Mouse (Mus musculus): Measurements from ENCODE around the gene Slc9a4.
"Not testable (repeated sequence)": the region's sequence is repeated elsewhere in the genome, so short reads cannot be mapped to it uniquely, and the experiment has no call there.

Gene Slc9a4

DNA sequence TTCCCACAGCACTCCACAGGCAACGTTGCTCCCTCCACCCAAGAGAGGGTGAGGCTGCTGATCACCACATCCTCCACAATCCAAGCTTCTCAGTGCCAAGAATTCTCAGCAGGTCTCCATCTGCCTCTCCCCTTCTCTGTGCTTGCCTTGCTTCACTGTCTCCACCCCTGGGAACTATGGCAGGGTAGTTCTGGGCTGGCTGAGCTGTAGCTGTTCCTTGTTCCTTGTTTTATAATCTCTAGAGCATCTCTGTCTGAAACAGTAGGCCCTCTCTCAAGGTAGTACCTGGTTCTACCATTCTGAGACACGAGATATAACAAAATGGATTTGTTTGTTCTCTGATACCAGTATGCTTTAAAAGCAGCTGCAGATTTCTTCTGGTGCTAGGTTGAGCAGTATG, 68.4 kb downstream of the Slc9a4 start:
- in situ Hi-C loops (cut with MboI, MseI): no loop called here

DNA sequence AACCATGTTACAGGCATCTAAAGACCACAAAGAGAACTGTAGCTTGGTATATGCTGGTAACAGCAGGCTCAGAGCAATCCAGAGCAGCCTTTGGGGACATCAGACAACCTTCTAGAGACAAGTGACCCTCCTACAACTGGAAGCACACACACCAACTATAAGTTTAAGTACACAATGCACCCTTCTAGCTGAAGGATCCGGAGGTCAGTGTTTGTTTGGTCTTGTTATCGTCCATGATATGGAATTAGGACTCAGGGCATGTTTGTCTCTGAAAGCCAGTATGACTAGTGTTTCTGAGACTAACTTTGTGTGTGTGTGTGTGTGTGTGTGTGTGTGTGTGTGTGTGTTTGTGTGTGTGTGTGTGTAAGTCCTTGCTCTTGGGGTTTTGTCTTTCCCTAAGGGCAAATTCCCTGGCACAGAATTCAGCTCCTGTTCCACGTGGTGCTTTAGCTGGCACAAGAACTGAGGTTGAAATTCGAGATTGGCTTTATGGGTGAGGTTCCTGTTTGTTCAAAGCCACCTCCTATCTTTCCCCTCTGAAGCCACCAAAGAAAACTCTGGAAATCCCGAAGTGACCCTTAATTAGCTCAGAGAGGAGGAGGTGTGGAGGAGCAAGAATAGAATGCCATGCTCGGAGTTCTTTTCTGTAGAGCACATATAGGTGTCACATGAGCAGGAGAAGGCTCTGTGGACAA, 71.1 kb downstream of the Slc9a4 start:
- in situ Hi-C loops (cut with MboI, MseI): loop anchor here (5.0 kb wide), 1 partner anchor 269 kb away; no protein-coding TSS in a partner anchor

DNA sequence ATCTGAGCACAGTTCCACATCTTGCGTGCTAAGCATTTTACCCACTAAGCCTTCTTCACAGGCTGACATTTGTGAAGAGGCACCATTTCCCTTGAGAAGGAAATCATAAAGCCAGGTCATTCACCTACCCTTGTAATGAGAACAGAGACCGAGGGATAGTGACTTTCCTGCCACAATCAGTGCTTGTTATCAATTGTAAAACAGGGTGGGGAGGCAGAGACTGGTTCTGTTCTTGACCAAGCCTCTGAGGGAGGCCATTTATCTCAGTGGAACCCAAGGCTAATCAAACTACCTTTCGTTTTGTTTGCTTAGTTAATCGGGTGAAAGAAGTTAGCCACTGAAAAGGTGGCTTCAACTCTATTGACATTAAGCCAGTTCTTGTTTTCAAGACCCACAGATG, 77.2 kb downstream of the Slc9a4 start:
- in situ Hi-C loops (cut with MboI, MseI): loop anchor here (5.0 kb wide), 1 partner anchor 85 kb away; no protein-coding TSS in a partner anchor

DNA sequence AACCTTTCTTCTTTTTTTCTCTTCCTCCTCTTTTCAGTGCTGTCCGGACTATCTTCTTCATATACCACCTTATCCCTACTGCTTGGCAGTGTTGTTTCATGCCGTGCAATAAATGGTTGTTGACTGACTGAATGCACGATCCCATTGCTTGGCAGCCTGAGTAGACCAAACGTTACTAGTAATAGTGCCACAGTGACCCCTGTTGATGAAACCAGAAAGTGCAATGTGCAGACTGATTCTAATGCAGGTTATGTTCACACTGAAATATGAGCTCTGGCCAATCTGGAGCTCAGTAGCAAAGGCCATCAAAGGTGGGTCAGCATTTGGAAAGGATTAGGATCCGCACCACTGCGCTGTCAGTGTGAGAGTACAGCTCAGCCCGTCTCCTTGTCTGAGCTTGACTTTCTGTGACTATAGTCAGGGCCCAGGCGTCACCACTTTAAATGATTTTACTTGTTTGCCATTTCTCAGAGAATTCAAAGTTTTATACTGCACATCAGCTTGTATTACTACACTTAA, 78.2 kb downstream of the Slc9a4 start:
- in situ Hi-C loops (cut with MboI, MseI): loop anchor here (5.0 kb wide), 1 partner anchor 86 kb away; no protein-coding TSS in a partner anchor

DNA sequence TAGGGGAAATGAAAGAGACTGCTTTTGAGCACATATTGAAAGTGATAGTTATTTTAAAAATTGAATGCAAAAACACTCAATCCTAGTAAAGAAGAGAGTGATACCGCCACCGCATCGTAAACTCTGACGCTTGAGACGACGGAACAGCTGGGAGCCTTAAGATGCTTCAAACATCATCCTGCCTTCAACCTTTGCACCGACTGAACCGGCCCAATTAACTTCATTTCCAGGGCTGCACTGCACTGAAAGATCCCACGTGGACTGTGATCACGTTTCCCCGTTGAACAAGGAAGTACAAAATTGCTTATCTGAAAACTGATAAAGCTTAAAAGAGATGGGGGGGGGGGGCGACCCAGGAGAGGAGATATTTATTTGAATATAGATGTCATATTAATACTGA, 79.1 kb downstream of the Slc9a4 start:
- in situ Hi-C loops (cut with MboI, MseI): loop anchor here (5.0 kb wide), 1 partner anchor 87 kb away; no protein-coding TSS in a partner anchor

DNA sequence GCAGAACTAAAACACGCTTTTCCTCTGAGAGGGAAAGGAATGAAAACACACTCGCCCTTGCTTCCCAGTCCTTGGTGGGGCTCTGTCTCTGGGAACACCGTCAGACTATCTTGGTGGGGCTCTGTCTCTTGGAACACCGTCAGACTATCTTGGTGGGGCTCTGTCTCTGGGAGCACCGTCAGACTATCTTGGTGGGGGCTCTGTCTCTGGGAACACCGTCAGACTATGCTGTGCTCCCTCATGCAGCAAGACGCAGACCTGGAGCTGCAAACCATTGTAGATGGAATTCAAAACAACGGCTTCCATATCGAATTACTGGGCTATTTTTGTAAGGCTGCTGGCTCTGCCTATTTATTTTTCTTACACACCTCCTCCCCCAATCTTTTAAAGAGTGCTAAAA, 79.6 kb downstream of the Slc9a4 start:
- in situ Hi-C loops (cut with MboI, MseI): loop anchor here (5.0 kb wide), 1 partner anchor 87 kb away; no protein-coding TSS in a partner anchor

DNA sequence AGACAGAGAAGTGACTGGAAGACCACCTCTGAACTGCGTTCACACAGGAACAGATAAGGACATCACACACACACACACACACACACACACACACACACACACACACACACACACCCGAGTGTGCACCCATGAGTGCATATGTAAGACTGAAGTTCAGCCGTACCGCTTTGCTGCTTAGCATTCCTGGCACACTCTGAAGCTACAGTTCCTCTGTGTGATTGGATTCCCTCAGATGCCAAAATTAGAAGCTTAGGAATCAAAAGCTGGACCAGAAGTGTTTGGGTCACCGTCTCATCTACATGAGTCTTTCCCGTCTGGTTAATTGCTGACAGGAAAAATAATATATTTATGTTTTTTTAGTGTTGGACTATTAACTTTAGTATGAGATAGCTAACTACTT, 81.0 kb downstream of the Slc9a4 start:
- in situ Hi-C loops (cut with MboI, MseI): no loop called here

DNA sequence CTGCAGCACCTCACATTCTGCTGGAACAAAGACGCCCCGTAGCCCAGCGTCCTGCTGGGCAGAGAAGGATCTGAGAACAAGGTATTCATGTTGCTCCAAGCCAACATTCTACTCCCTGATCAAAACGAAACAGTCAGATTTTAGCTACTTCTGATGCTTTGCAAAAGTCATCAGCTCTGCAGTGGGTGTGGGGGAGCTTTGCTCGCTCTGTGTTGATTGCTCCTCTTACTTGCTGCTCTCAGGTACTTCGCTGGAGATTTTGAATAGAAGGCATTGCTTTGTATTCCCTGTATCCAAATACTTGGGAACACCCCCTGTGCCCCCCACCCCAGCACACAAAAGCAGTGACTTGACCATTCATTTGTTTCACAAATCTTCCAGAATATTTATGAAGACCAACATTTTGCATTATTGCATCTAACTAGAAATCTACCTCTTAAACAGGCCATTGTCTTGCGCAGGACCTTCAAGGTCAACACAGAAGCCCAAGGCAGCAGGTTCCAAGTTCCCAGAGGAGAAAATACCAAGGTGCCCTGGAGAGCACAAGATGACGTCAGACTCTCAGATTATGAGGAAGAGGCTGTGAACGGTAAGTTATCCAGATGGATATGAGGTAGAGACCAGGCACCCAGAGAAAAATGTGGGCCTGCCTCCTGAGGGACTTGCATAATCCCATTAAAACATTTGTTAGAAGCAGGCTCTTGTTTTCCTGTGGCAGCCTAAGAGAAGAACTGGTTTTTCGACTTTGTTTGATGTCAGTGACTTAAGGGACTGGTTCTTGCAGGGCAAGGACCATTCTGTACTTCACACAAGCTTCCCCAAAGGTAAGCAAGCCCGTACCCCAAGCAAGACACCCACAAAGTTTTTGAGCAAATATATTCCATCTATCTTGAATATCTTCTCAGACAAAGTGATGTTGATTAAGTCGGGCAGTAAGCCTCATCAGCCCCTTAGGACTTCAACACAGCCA, 85.8 kb downstream of the Slc9a4 start:
- in situ Hi-C loops (cut with MboI, MseI): no loop called here

DNA sequence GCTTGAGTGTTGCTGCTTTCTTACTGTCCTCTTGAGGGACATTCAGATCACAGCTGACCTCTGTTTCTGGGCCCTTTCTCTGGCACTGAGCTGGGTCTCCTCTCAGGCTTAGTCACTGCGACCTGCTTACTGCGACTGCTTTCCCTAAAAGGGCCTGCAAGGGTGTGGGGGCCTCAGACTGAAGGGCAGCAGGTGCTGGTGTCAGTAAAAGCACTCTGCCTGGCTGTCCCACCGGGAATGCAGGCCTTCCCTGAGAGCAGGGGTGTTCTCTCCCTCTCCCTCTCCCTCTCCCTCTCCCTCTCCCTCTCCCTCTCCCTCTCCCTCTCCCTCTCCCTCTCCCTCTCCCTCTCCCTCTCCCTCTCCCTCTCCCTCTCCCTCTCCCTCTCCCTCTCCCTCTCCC, 87.6 kb downstream of the Slc9a4 start:
- in situ Hi-C loops (cut with MboI, MseI): not testable (repeated sequence)

DNA sequence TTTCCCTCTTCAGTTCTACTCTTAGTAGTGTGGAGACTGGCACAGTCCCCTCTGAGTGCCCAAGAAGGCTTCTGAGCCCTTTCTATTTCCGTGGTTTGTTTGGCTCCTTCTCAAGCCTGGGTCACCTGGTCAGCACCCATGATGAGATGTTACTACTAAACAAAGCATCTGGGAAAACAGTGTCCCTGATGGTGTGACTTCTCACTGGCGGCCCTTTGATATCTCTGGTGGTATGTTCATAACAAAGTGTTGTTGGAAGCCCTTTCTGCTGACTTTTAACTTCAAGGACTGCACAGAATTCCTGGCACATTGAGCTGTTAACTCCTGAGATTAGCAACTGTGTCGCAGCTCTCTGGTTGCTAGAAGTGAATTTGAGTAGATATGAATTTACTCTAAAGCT, 90.1 kb downstream of the Slc9a4 start:
- in situ Hi-C loops (cut with MboI, MseI): no loop called here

DNA sequence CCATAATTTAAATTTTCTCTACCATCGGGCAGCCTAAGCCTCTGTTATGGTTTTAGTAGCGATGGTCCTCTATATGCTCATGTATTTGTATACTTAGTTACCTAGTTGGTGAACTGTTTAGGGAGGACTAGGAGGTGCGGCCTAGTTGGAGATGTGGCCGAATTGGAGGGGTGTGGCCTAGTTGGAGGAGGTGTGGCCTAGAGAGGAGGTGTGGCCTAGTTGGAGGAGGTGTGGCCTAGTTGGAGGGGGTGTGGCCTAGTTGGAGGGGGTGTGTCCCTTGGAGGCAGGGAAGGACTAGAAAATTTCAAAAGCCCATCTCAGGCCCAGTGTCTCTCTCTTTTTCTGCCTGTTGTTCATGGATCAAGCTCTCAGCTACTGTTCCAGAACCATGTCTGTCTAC, 91.6 kb downstream of the Slc9a4 start:
- in situ Hi-C loops (cut with MboI, MseI): no loop called here

DNA sequence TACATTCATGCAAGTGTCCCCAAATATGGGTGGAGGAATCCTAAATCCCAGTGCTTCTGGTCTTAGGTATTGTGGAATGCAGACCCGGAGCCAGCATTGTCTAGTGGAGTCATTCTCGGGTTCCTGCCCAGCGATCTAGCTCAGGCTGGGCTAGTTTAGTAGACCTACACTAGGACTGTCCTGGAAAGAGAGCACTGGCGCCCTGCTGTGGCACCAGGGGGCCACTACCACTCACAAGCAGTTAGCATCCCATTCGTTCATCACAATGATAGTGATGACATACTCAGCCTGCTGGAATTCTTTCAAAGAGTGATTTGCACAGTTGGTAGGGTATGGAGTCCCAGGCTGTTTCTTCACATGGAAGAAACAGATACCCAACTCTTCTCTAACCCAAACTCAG, 97.4 kb downstream of the Slc9a4 start:
- in situ Hi-C loops (cut with MboI, MseI): no loop called here
